Mouse (Mus musculus) heart, postnatal 10 days (tissue): Measurements from ENCODE around the gene Surf1. TPM values are rescaled to one million over a fixed set of nuclear protein-coding genes. Genes with fewer than 3 reads are reported as not detected.

ENCODE experiments used
- DNase-seq, 2 experiments: peaks; one replicate each; pipeline ENCODE4 v3.0.0; 2021
- intact Hi-C: fragments of 180-260 bp; cut with DNase I; formaldehyde crosslinking; loops from one replicate; pipeline ENCODE4 v1.15.1; 2025
- total RNA-seq, 2 experiments: library from RNA; stranded (reverse); gene quantifications; 2 replicates each; pipeline ENCODE4 v1.2.3; 2021

Surf1 gene
- 10 to 100 TPM; 48.0 to 54.1 TPM for total RNA-seq

- DNase-seq = peak; percentile 84 to 89
- intact Hi-C loops = no loop called here
Observed at GRCm38 (mm10) chr2:26915927-26916728, at the start of gene Surf1, which contains the start of gene Surf2. Gene Surf1, minus strand, starts transcription at chr2:26916530. Gene Surf2, plus strand, starts transcription at chr2:26916367.

- intact Hi-C loops = no loop called here
- DNase-seq = no peak
Observed at GRCm38 (mm10) chr2:26964724-26965370, 48.5 kb upstream of the Surf1 start.

- peak; percentile 95 to 96 for DNase-seq
- intact Hi-C loops = loop anchor here (2.0 kb wide), 1 partner anchor 31 kb away; the partner anchor contains the start of gene Surf4
Observed at GRCm38 (mm10) chr2:26963923-26964723, 47.8 kb upstream of the Surf1 start, which contains the start of gene Rexo4. Gene Rexo4, minus strand, starts transcription at chr2:26964386.

- no peak for DNase-seq
- intact Hi-C loops = no loop called here
Observed at GRCm38 (mm10) chr2:26960756-26961155, 44.4 kb upstream of the Surf1 start.

GRCm38 (mm10) chr2:26957488-26957859, 41.1 kb upstream of the Surf1 start:
- DNase-seq = no peak
- intact Hi-C loops = no loop called here

- intact Hi-C loops = no loop called here
- no peak for DNase-seq
Observed at GRCm38 (mm10) chr2:26956811-26957487, 40.6 kb upstream of the Surf1 start.

GRCm38 (mm10) chr2:26954735-26955395, 38.5 kb upstream of the Surf1 start:
- DNase-seq = no peak
- intact Hi-C loops = no loop called here

GRCm38 (mm10) chr2:26952866-26953265, 36.5 kb upstream of the Surf1 start:
- intact Hi-C loops = no loop called here
- DNase-seq = no peak

GRCm38 (mm10) chr2:26952193-26952592, 35.9 kb upstream of the Surf1 start:
- intact Hi-C loops = no loop called here

GRCm38 (mm10) chr2:26951346-26951905, 35.1 kb upstream of the Surf1 start:
- intact Hi-C loops = no loop called here
- DNase-seq = no peak

More at GRCm38 (mm10) chr2:26952193-26952592, 35.9 kb upstream of the Surf1 start:
- DNase-seq = no peak

- intact Hi-C loops = no loop called here
- DNase-seq = no peak
Observed at GRCm38 (mm10) chr2:26950411-26950810, 34.1 kb upstream of the Surf1 start.

GRCm38 (mm10) chr2:26943253-26943652, 26.9 kb upstream of the Surf1 start:
- DNase-seq = no peak
- intact Hi-C loops = no loop called here

GRCm38 (mm10) chr2:26941539-26941938, 25.2 kb upstream of the Surf1 start:
- intact Hi-C loops = no loop called here
- no peak for DNase-seq

GRCm38 (mm10) chr2:26936425-26936824, 20.1 kb upstream of the Surf1 start:
- DNase-seq = no peak
- intact Hi-C loops = no loop called here

- intact Hi-C loops = no loop called here
- DNase-seq = no peak
Observed at GRCm38 (mm10) chr2:26935286-26935685, 19.0 kb upstream of the Surf1 start.

GRCm38 (mm10) chr2:26933304-26934055, 17.1 kb upstream of the Surf1 start, which contains the start of the genes Surf4 and Stkld1:
Gene Surf4, minus strand, starts transcription at chr2:26933928.
Gene Stkld1, plus strand, starts transcription at chr2:26934047.
- peak; percentile 93 to 94 for DNase-seq
- intact Hi-C loops = loop anchor here (2.0 to 5.0 kb wide), 3 partner anchors 23 to 74 kb away; partner anchors contain the start of genes Cacfd1, Med22 and Rpl7a

GRCm38 (mm10) chr2:26932473-26933303, 16.4 kb upstream of the Surf1 start:
- intact Hi-C loops = loop anchor here (2.0 to 5.0 kb wide), 3 partner anchors 22 to 75 kb away; partner anchors contain the start of genes Cacfd1, Med22 and Rpl7a
- DNase-seq = peak; percentile 54 to 58
